22 mouse cellular contexts compared by ENCODE assay signal in genomic region chr10:117574056-117574727, GRCm38 (mm10). TPM values are rescaled to one million over a fixed set of nuclear protein-coding genes. Genes with fewer than 3 reads are reported as not detected.
DNase-seq lines count a peak whose midpoint lies in the region; ATAC-seq lines count a peak whose summit lies in the region.
"Had no signal": no experiment of that assay in that cellular context is flagged by ENCODE, and none has a peak within 500 bp of the region (broad histone marks: within the 10 kb centered on the region; RNA-seq: fewer than 3 reads in every experiment).

No protein-coding gene starts in this region.

- H3K27ac ChIP-seq in midbrain, embryonic 11.5 days (ENCODE audit: low read depth, low read length), result no peak overlapping the region
- no peak overlapping the region for H3K27ac ChIP-seq in midbrain, embryonic 14.5 days (replicated peaks; ENCODE audit: low read depth, low read length)
- H3K27ac ChIP-seq in liver, embryonic 11.5 days (ENCODE audit: low read depth, low read length), result no peak overlapping the region

- H3K9ac ChIP-seq in midbrain, embryonic 11.5 days (ENCODE audit: low read length), result no peak overlapping the region
- no peak overlapping the region for H3K9ac ChIP-seq in midbrain, embryonic 14.5 days (replicated peaks; ENCODE audit: low read length)
- H3K9ac ChIP-seq in liver, embryonic 11.5 days (ENCODE audit: low read depth, low read length), result no peak overlapping the region

- H3K27me3 ChIP-seq in midbrain, embryonic 11.5 days (ENCODE audit: control insufficient read depth, insufficient read depth, low read length), result peaks cover 10% of the 10 kb centered on the region
- H3K27me3 ChIP-seq in midbrain, embryonic 14.5 days (ENCODE audit: control insufficient read depth, insufficient read depth, low read length), result peaks cover 16% of the 10 kb centered on the region
- peaks cover 25% of the 10 kb centered on the region for H3K27me3 ChIP-seq in liver, embryonic 11.5 days (replicated peaks; ENCODE audit: control insufficient read depth, insufficient read depth, low read length)
- H3K27me3 ChIP-seq: Patski had no signal

- WGBS in midbrain, embryonic 11.5 days, result 89% methylated on average over 6 of the region's 6 CpGs
- WGBS in midbrain, embryonic 14.5 days, result 94% methylated on average over 6 of the region's 6 CpGs
- 79% methylated on average over 6 of the region's 6 CpGs for WGBS in liver, embryonic 11.5 days

- H3K36me3 ChIP-seq in midbrain, embryonic 11.5 days (ENCODE audit: control insufficient read depth, insufficient read depth, low read length), result no peaks in the 10 kb centered on the region; the same call in 1 of the 2 replicates
- H3K36me3 ChIP-seq in midbrain, embryonic 14.5 days (ENCODE audit: control insufficient read depth, insufficient read depth, low read length), result no peaks in the 10 kb centered on the region
- H3K36me3 ChIP-seq in liver, embryonic 11.5 days (ENCODE audit: control insufficient read depth, insufficient read depth, low read length), result no peaks in the 10 kb centered on the region
- H3K36me3 ChIP-seq: G1E had no signal

- H3K4me1 ChIP-seq in midbrain, embryonic 11.5 days (ENCODE audit: control insufficient read depth, insufficient read depth, low read length), result peaks cover 10% of the 10 kb centered on the region
- H3K4me1 ChIP-seq in midbrain, embryonic 14.5 days (ENCODE audit: control insufficient read depth, insufficient read depth, low read length), result peaks cover 9% of the 10 kb centered on the region; the same call in 1 of the 2 replicates
- H3K4me1 ChIP-seq in liver, embryonic 11.5 days (replicated peaks; ENCODE audit: control insufficient read depth, insufficient read depth, low read length), result no peaks in the 10 kb centered on the region; the same call in 1 of the 2 replicates

- no peak overlapping the region for H3K4me2 ChIP-seq in midbrain, embryonic 11.5 days
- no peak overlapping the region for H3K4me2 ChIP-seq in midbrain, embryonic 14.5 days (ENCODE audit: low read length)
- H3K4me2 ChIP-seq in liver, embryonic 11.5 days, result no peak overlapping the region

- no peak for ATAC-seq in midbrain, embryonic 11.5 days (ENCODE audit: low FRiP score)
- no peak for ATAC-seq in midbrain, embryonic 14.5 days (ENCODE audit: low FRiP score, low TSS enrichment)
- no peak for ATAC-seq in liver, embryonic 11.5 days (replicated peaks; ENCODE audit: low FRiP score)
- ATAC-seq: activated CD4-positive, CD25-positive, alpha-beta regulatory T cell, adult 4 months; CD4-positive, CD25-positive, alpha-beta regulatory T cell, adult 4 months; Patski had no signal

- peak; percentile 57 for DNase-seq in midbrain, embryonic 11.5 days (ENCODE audit: low spot score, missing footprints)
- no peak for DNase-seq in midbrain, embryonic 14.5 days
- DNase-seq in 3T3-L1 (ENCODE audit: low read depth, low spot score) (peak; percentile 92), adipocyte (ENCODE audit: low spot score) (peak; percentile 93)
- DNase-seq in liver, embryonic 11.5 days (ENCODE audit: low spot score), result no peak
- no peak for DNase-seq in adrenal gland, adult 2 months
- DNase-seq: adrenal gland, adult 8-10 months; adrenal gland, postnatal 10 days; adrenal gland, postnatal 14 days; adrenal gland, postnatal 25 days; adrenal gland, postnatal 36 days; B cell, adult 2 months; cerebellum, adult 11 months; cerebellum, adult 11-12 months; cerebellum, adult 18-20 months; cerebellum, adult 2 months; cerebellum, adult 8-10 months; cerebellum, adult 9-10 months had no signal

- no peak overlapping the region for H3K4me3 ChIP-seq in midbrain, embryonic 11.5 days (ENCODE audit: low read depth, low read length)
- H3K4me3 ChIP-seq in midbrain, embryonic 14.5 days (replicated peaks; ENCODE audit: low read depth, low read length), result no peak overlapping the region
- H3K4me3 ChIP-seq in liver, embryonic 11.5 days (ENCODE audit: low read depth, low read length), result no peak overlapping the region

- H3K9me3 ChIP-seq in midbrain, embryonic 11.5 days (ENCODE audit: control insufficient read depth, low read length), result no peaks in the 10 kb centered on the region
- H3K9me3 ChIP-seq in midbrain, embryonic 14.5 days (ENCODE audit: control insufficient read depth, low read length), result no peaks in the 10 kb centered on the region
- no peaks in the 10 kb centered on the region for H3K9me3 ChIP-seq in liver, embryonic 11.5 days (ENCODE audit: control insufficient read depth, low read length)
- H3K9me3 ChIP-seq: G1E had no signal

RNA-seq across cellular contexts. Expression of gene Cpm, which starts 55.1 kb away (rescaled TPM):
- polyA plus RNA-seq in midbrain, embryonic 11.5 days (2014; fragmentation: Nextera tagmentation; extraction: Ambion mirVana), result 5.5 and 6.2 TPM in 2 replicates
- polyA plus RNA-seq in midbrain, embryonic 14.5 days (2014; fragmentation: Nextera tagmentation; extraction: Ambion mirVana), result 3.9 and 5.4 TPM in 2 replicates
- 55.7 and 55.9 TPM in 2 replicates for polyA plus RNA-seq in liver, embryonic 11.5 days (2014; fragmentation: Nextera tagmentation; extraction: Ambion mirVana)
- total RNA-seq in adrenal gland, adult 2 months (2021), result 10 to 100 TPM; 21.4 to 29.3 TPM
- 14.6 and 19.2 TPM in 2 replicates for polyA plus RNA-seq in adrenal gland, adult 2 months (2012; rRNA removed)
- polyA plus RNA-seq: G1E had no signal

Comparison
In these comparisons a context has a peak if more than half of its experiments do, and no peak if none do; other contexts are left out.
1. DNase-seq: peak in midbrain, embryonic 11.5 days (single experiment), 3T3-L1 (single experiment) and adipocyte (single experiment); none in midbrain, embryonic 14.5 days (single experiment), liver, embryonic 11.5 days (single experiment) and adrenal gland, adult 2 months (single experiment).